Mouse (Mus musculus): ENCODE results near the gene Dusp27.
"Not testable (repeated sequence)": the region's sequence is repeated elsewhere in the genome, so short reads cannot be mapped to it uniquely, and the experiment has no call there.

The Dusp27 gene

DNA sequence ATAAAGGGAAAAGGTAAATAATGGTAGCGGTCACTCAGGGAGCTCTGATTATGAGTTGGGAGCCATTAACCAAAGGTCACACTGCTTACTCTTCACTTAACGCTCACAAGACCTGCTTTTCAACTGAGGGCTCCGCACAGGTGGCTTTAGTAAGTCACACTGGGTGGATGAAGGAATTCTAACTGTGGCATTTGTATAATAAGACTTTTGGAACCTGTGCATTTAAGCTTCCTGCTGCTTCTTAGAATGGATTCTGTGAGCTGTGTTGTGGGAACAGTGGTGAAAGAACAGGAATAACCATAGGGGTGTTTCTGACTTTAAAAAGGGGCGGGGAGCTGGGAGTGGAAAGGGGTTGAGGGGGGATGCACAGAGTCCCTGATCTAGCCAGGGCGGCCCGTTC is 14.6 kb upstream of the Dusp27 start:
- no peak for DNase-seq (ENCODE audit: low spot score in 2 of 2)

DNA sequence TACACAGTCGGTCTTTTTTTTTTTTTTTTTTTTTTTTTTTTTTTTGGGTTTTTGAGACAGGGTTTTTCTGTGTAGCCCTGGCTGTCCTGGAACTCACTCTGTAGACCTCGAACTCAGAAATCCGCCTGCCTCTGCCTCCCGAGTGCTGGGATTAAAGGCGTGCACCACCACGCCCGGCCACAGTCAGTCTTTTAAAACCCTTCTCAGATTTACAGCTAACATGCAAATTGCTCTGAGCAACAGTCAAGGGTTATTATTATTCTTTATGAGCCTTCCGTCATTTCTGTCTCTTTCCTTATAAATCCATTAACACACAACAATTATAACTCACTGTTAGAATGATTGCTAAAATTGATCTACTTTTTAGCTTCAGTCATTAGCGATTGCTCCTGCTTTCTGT is 14.1 kb upstream of the Dusp27 start:
- not testable (repeated sequence) for DNase-seq (ENCODE audit: low spot score in 2 of 2)

DNA sequence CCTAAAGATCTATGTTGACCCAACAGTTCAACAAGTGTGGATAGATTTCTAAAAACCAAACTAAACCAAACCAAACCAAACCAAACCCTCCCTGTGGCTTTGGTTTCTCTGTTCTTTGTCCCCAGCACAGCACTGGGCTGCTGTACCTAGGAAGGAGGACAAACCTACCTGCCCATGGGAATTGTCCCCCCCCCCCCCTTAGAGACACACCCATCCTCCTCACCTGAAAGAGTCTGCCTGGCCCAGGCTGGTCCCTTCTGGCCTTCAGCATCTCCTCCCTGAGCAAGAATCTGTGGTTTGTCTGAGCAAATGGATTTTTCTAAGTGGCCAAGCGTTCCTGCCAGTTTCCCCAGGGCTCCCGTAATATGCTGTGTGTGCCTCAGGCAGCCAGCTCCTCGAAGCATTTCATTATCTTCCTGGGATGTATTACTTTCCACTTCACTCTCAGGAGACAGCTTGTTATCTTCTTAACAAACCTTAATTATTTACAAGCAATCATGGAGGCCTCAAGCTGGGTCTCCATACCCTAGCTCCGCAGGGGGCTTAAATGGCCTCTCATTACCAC is 12.0 kb upstream of the Dusp27 start:
- DNase-seq (ENCODE audit: low spot score in 2 of 2) = no peak

DNA sequence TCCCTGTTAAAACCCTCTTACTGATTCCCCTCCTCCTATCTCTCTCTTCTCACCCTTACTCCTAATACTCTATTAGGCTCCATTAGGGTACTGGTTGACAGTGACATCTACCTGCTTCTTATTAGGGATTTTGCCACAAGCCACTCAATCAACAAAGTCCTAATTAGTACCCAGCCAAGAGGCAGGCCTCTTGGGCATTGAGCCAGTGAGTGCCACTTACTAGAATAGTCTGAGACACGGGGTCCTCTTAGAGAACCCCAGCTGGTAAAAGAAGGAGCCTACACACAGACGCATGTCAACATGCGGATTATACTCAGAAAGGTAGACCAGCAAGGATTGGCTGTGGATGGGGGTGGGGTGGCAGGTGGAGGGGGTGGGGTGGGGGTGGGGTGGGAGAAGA is 11.4 kb upstream of the Dusp27 start:
- no peak for DNase-seq (ENCODE audit: low spot score in 2 of 2)

DNA sequence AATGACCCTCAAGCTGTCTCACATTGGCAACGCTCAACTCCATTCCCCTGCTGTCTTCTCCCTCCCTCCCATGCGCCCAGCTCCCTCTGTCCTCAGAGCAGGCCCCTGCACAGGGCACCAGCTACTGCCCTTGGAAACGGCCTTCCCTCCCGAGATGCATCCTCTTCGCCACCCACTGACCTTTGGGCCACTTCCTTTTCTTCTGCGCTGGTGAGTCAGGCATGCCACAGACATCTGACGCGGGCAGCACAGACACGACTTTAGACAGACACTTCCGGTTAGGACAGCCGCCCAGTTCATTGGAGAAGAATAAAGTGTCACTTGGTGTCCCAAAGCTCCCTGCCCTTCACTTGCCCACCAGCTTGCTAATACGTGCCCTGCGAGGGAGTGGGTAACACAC is 10.4 kb upstream of the Dusp27 start:
- DNase-seq (ENCODE audit: low spot score in 2 of 2) = peak; percentile 36 to 46

DNA sequence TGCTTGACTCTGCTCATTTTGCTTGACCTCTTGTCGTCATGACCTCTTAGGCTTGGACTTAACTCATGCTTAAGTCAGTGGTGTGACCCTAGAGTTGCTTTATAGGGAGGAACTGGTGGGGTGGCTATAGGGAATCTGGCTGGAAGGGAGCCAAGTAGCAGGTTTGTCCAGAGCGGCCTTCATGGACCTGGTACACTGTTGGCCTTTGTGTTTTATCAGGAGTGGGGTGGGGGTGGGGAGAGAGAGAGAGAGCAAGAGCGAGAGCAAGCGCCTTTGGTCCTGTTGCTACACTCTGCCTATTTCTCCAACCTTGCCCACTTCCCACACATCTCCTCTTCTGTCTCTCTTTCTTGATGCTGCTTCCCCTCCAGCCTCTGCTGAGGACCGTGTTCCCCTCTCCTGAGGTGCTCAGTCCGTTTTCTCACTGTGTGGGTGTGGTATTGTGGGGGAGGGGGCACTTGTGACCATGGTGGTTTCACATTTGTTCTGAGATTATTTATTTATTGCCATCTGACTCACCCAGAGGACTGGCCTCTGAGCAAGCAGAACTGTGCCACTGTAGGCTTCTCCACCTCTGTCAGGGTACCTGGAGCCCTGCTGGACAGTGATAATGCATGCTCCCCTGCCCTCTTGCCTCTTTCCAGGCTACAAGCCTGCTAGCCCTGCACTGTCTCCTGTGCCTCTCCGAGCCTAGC is 9.7 kb upstream of the Dusp27 start:
- DNase-seq (ENCODE audit: low spot score in 2 of 2) = no peak

DNA sequence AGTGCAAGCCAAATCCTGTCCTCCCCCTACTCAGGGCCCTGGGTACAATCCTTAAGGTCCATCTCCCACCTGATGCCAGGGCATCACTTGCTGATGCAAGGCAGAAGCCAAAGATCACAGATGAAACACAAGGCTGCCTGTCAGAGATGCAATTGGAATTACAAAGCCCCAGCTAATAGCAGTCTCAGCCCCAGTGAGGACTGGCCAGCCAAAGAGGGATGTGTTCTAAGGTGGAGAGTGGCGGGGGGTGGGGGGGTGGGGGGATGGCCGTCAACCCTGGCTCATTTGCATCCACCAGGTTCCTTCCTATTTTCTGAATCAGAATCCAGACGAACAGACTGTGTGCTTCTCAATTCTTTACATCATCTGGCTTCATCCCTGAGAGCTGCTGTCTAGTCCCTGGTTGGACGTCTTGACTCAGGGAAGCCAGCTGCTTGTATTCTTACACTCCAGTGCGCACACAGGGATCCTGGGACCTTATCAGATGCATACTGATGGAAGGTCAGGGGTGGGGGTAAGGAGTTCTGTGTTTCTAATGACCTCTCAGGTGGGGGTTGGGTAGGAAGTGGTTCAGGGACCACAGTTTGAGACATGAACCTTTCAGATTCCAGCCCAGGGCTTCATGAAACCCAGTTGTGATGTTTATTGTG is 7.5 kb upstream of the Dusp27 start:
- DNase-seq (ENCODE audit: low spot score in 2 of 2) = no peak

DNA sequence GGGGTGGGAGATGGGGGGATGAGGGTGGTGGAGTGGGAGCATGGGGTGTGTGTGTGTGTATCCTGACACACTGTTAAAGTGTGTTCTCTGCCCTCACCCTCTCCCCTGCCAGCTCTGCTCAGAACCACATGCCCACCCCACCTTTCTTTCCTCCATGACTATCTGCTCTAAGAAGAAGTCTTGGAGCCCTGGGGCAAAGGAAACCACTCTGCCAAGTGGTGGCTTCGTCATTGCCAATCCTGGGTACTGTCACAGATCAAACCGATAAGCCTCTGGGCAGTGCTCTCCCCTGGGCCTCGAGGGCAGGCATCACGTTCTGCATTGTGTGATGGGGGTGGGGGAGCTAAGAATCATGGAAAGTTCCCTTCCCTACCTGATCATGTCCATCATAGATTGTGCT is 4.6 kb upstream of the Dusp27 start:
- no peak for DNase-seq (ENCODE audit: low spot score in 2 of 2)

DNA sequence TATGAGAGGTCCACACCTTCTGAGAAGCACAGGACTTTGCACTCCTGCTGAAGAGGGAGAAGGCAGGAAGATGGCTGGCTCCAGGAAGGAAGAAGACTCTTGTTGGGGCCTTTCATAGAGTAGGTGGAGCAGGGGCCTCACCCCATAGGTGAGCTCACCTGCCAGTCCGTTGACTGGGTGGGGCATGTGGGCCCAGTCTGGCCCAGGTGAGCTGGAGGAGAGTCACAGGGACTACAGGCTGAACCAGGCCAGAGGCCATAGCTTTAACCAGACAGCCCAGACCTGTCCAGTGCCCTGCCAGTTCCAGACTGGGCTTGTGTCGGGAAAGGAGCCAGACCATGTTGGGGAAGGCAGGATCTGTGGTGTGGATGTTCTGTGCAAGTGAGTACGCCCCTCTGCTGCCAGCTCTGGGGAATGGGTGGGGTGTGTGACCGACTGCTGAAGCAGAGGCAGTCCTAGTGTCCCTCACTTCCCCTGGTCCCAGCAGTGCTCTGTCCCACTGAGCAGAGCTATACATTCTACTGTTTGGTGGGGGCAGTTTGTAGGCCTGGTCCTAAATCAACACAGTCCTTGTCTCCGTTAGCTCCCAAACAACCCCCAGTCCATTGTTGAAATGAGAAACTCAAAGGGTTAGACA is 2.6 kb upstream of the Dusp27 start, which contains the start of gene Gpa33:
Gene Gpa33, plus strand, starts transcription at position 15 of the 637 bp plus-strand sequence.
- DNase-seq (ENCODE audit: low spot score in 2 of 2) = no peak

DNA sequence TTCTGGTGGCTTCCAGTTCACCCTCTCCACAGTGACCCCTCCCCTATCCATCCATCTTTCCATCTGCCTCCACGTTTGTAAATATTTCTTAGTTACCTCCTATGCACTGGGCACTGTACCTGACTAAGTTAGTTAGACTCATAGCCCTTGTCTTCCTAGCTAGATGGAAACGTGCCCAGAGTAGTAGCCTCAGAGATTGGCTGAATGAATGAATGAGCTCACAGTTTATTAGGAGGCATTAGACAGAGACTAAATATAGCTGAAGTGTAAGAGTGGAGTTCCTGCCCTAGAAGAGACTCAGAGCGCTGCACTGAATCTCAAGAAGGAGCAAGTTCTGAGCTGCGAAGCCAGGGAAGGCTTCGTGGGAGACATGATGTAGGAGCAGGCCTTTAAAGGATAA is 829 bp upstream of the Dusp27 start:
- no peak for DNase-seq (ENCODE audit: low spot score in 2 of 2)

DNA sequence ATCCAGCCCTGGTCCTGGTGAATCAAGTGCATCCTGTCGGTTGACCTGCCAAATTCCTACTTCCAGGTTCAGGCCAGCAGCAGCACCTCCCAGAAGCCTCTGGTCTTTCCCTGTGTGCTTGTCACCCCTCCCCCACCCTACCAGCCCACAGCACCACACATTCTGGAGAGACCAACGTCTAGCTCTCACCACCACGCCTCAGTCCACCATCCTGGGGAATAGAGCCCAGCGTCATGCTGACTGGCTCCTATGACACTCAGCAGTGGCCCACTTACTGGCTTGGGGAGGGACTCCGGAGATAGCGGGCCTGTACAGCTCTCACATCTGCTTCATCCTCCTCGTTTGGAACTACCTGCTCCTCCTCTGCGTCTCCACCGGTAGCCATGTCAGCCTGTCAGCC is 927 bp downstream of the Dusp27 start:
- no peak for DNase-seq (ENCODE audit: low spot score in 2 of 2)

DNA sequence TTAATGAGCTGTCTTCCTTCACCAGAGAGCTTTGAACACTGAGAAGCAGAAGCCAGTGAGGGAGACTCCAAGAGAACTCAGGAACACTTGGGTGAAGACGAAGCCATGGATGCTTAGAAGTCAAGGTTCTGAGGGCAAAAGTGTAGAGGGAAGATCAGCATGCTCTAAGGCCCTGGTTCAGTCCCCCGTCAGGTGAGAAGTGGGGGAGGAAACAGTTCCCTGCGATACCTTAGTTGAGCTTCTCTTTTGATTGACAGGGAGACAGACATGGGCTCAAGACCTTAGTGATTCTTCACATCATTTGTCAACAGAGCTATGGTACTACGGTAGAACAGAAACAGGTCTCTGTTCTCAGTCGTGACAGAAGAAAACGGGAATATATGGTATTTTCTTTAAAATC is 1.4 kb downstream of the Dusp27 start:
- no peak for DNase-seq (ENCODE audit: low spot score in 2 of 2)

DNA sequence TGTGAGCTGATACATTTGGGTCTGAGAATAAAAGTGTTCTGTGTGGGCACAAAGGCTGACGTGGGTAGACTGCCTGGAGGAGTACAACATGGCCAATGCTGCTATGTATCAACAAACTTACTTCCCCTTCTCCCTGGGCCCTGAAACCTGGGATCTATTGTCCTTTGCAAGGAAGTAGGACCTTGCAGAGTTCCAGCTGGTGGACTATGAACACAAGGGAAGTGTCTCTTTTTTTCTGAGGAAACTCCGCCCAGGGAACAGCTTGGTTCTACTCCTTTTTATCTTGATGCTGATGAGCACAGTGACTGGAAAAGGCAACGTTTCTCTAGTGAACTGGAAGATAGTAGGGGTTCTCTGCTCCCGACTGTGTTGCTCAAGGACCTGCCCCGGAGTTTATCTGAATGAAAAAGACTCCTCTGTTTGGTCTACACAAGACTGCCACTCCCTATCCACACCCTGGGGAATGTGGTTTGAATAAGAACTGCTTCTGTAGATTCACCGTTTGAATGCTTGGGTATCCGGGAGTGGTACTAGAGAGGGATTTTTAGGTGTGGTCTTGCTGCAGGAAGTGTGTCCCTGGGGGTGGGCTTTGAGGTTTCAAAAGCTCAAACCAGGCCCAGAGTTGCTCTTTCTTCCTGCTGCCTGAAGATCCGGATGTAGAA is 2.7 kb downstream of the Dusp27 start:
- no peak for DNase-seq (ENCODE audit: low spot score in 2 of 2)

DNA sequence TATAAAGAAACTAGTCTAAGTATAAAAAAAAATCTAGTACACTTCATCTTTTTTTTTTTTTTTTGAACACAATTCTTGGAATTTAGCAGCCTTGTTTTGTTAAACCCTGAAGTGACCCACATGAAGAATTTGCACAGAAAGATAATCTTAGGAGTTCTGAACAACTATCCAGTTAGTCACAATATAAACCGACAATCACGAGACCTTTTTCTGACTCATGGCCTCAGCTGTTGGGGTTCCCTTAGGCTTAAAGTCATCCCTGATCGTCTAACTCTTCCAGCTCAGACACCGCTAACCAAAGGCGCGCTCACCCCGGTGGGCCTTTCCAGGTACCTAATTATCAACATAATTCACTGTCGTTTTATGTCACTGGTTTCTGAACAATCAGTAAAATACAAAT is 4.0 kb downstream of the Dusp27 start:
- DNase-seq (ENCODE audit: low spot score in 2 of 2) = no peak

DNA sequence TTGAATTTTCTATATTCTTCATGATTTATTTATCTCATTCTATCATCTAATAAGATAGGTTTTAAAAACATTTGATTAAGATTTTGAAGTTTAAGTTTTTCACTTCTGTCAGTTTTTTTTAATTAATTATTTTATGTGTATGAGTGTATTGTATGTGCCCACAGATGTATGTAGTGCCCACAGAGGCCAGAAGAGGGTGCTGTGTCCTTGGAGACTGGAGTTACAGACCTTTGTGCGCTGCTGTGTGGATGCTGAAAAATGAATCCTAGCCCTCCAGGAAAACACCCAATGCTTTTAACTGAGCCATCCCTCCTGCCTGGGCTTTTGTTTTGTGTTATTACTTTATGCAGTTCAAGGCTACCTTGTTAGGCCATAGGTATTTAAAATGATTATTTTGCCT is 4.7 kb downstream of the Dusp27 start:
- no peak for DNase-seq (ENCODE audit: low spot score in 2 of 2)

DNA sequence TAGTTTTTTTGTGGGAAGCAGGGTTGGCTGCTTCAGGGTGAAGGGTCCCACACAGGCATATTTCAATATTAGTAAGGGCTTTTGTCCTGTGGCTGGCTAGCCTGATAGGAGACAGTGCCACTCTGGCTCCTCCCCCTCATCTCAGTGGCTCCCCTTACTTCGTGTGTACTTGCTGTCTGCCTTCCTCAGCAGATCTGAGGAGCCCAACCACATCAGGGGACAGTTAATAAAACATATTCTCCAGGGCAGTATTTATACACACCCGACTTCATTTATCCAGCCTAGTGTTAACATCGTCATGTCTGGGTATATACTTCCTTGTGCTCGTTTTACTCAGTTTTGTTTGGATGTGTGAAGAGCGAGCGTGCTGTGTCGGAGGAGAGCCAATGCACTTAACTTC is 5.6 kb downstream of the Dusp27 start:
- no peak for DNase-seq (ENCODE audit: low spot score in 2 of 2)

DNA sequence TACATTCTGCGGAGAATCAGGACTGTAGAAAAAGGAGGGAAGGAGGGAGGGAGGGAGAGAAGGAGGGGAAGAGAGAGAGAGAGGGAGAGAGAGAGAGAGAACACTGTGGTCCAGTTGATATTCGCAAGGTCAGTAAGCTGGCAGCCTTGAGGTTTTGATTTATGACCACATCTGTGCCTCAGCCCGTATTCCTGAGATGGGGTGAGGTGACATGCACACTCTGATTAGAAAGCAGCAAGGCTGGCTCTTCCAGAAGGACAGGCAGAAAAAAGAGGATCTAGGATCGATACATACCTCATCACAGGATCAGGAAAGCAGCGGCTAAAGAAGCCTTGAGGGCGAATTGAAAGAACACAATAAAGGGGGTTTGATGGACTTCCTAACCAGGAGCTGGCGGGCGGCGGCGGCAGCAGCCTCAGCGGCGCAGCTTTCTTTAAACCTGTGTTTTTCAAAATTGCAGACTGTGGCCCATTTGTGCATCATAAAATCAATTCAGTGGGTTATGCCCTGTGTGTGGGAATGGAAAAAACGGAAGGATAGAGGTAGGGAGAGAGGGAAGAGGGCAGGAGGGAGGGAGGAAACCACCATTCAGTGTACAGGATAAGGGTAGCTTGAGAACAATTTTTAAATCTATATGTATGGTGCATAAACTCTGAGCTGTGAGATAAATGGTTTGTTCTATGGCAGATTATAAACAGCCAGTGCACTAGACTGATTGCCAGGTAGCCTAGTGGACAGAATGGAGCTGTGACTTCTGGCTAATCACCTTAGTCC is 9.7 kb downstream of the Dusp27 start:
- no peak for DNase-seq (ENCODE audit: low spot score in 2 of 2)

DNA sequence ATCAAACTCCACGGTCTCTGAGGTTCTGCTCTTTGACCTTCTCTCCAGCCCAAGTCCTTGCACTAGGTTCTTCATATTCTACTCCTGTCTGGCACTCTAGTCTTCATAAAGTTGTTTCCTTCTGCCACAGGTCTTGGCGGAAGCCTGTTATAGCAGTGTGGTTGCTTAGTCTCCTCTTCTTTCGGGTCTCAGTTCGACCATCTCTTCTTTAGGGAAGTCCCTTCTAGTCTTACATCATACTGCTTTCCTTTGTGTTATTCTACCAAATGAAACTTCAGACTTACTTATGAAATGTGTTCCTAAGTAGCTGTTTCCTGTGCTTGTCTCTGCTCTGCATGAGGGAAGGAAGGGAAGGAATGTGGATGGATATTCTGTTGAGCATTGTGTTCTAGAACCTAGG is 12.0 kb downstream of the Dusp27 start:
- DNase-seq (ENCODE audit: low spot score in 2 of 2) = no peak

DNA sequence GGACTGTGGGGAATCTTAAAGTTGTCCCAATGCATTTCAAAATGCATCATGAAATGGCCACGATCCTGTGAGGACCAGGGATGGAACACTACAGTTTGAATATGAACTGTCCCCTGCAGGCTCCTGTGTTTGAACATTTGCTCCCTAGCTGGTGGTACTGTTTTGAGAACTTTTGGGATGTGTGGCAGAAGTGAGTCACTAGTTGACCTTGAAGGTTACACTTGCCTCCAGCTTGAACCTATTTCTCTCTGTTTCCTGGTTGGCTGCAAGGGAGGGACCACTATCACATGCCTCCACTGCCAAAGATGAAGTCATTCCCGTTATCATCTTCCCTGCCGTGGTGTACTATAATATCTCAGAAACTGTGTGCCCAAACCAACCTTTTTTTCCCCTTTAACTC is 12.7 kb downstream of the Dusp27 start:
- no peak for DNase-seq (ENCODE audit: low spot score in 2 of 2)

DNA sequence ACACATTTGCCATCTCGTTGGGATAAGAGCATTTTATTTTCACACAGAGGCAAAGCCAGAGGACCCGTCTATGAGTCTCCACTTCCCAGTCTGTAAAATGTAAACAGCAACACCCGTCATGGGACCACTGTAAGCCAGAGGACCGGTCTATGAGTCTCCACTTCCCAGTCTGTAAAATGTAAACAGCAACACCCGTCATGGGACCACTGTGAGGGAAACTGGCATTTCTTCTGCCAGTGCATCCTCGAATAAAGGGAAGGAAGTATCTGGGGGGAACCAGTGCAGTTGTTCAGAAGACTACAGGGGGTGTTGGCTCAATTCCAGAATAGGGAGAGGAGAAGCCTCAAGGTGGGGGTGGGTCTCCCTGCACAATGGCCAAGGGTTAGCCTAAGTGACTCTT is 22.3 kb downstream of the Dusp27 start:
- peak in 1 of 2 experiments; percentile 34 for DNase-seq (ENCODE audit: low spot score in 2 of 2)

DNA sequence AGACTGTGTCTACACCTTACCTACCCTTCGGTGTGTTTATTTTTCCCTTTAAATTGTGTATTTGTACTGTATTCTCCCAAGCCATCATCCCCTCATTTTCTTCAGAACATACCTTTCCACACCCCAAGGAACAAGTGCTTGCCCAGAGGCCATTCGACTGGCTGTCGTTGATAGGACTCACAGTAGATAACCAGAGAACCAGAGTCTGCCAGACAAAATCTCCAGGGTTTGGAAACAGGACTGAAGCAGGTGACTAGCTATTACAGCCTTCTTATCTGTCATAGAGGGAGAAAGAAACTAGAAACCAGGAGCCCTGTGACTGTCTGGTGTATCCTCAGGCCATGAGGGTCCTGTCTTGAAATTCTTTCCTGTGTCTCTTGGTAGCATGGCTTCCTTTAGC is 22.9 kb downstream of the Dusp27 start:
- no peak for DNase-seq (ENCODE audit: low spot score in 2 of 2)
